Mouse (Mus musculus): ENCODE measurements at regions not wholly inside any gene's neighbourhood (a gene's known extent, or its start where the extent isn't known, plus 50 kb on each side); places are given as distances from the start of the nearest gene placed in this dataset.

GRCm38 (mm10) chr15:48860627-48861026 is 5024.1 kb upstream of the Gm7489 start:
- DNase-seq (ENCODE audit: low spot score) = no peak

GRCm38 (mm10) chr15:48898546-48898945 is 4986.2 kb upstream of the Gm7489 start:
- DNase-seq (ENCODE audit: low spot score) = no peak
- intact Hi-C loops (cut with DNase I) = no loop called here

More at GRCm38 (mm10) chr15:48860627-48861026, 5024.1 kb upstream of the Gm7489 start:
- intact Hi-C loops (cut with DNase I) = no loop called here

GRCm38 (mm10) chr15:48904687-48905086 is 4980.0 kb upstream of the Gm7489 start:
- DNase-seq (ENCODE audit: low spot score) = no peak
- intact Hi-C loops (cut with DNase I) = no loop called here

GRCm38 (mm10) chr15:48925940-48926339 is 4958.8 kb upstream of the Gm7489 start:
- no peak for DNase-seq (ENCODE audit: low spot score)
- intact Hi-C loops (cut with DNase I) = loop anchor here (5.0 kb wide), 1 partner anchor 341 kb away; no protein-coding TSS in a partner anchor

- DNase-seq (ENCODE audit: low spot score) = no peak
- intact Hi-C loops (cut with DNase I) = no loop called here
Measured at GRCm38 (mm10) chr15:48946150-48946549, 4938.6 kb upstream of the Gm7489 start.

- intact Hi-C loops (cut with DNase I) = no loop called here
Measured at GRCm38 (mm10) chr15:48976176-48976575, 4908.5 kb upstream of the Gm7489 start.

GRCm38 (mm10) chr15:48976583-48976982 is 4908.1 kb upstream of the Gm7489 start:
- DNase-seq (ENCODE audit: low spot score) = no peak
- intact Hi-C loops (cut with DNase I) = no loop called here

More at GRCm38 (mm10) chr15:48976176-48976575, 4908.5 kb upstream of the Gm7489 start:
- DNase-seq (ENCODE audit: low spot score) = no peak
